Mouse (Mus musculus) CD4-positive helper T cell, adult 2 months (primary cell): ENCODE results near the gene N4bp3.
"Not testable (repeated sequence)": the region's sequence is repeated elsewhere in the genome, so short reads cannot be mapped to it uniquely, and the experiment has no call there.

Source experiments
- DNase-seq: peaks from one replicate; pipeline ENCODE4 v3.0.0-alpha.2; 2012; ENCODE audit warnings: low read depth, missing footprints, low spot score

Gene N4bp3

DNA sequence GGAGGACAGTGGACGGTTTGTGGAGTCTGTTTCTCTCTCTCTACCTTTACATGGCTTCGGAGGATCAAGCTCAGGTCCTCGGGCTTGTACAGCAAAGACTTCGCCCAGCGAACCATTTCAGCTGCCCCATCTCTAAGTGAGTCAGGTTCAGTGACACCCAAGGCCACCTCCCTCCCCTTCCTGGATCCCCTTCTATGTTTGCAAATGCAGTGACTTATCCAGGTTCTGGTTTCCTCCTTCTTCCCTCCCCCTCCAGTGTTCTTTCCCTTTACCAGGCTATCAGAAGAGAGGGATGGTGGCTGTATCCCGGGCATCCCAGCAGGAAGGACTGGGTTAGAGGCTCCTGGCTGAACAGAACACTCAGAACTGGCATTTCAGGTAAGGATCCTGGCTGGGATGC is 3.1 kb upstream of the N4bp3 start:
- DNase-seq: no peak

DNA sequence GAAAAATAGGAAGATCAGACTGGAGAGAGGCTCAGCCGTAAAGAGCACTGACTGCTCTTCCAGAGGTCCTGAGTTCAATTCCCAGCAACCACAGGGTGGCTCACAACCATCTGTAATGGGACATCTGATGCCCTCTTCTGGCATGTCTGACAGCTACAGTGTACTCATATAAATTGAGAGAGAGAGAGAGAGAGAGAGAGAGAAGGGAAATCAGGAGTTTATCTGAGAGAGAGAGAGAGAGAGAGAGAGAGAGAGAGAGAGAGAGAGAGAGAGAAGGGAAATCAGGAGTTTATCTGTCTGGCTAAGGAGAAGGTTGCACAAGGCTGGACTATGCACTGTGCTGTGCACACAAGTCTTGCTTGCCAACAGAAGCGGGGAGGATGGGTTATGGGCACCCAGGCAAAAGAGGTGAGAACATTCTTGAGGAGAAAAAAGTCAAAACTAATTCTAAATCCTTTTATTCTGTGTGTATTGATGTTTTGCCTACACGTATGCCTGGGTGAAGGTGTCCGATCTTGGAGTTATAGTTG is 2.3 kb upstream of the N4bp3 start:
- no peak for DNase-seq

DNA sequence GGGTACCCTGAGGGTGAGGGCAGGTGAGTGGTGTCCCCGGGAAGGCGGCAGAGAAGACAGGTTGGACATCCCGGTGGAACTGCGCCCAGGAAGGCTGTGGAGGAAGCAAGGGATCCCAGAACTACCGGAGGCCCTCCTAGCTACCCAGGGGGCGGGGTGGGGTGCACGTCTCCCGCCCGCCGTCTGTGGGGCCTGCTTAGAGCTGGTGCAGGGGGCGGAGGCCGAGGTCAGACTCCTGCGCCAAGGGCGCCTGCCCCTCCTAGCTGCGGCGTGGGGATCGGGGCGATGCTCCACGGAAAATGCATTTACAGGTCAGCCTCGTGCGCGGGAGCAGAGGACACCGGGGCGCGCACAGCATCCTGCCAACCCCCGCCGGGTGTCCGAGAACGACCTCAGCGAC is 381 bp downstream of the N4bp3 start:
- DNase-seq: no peak

DNA sequence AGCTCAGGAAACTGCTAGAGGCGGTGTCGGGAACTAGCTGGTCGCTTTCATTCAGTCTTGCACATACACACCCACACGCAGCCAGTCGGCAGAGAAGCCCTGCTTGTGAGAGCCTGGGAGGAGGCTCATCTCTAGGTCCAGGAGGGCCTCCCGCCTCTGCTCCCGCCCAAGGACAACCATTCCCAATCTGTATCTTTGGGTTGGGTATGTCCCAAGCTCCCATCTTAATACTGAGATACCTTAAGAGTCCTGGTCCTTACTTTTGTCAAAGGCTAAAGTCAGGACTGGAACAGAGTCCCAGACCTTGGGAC is 798 bp downstream of the N4bp3 start:
- peak; percentile 50 for DNase-seq

DNA sequence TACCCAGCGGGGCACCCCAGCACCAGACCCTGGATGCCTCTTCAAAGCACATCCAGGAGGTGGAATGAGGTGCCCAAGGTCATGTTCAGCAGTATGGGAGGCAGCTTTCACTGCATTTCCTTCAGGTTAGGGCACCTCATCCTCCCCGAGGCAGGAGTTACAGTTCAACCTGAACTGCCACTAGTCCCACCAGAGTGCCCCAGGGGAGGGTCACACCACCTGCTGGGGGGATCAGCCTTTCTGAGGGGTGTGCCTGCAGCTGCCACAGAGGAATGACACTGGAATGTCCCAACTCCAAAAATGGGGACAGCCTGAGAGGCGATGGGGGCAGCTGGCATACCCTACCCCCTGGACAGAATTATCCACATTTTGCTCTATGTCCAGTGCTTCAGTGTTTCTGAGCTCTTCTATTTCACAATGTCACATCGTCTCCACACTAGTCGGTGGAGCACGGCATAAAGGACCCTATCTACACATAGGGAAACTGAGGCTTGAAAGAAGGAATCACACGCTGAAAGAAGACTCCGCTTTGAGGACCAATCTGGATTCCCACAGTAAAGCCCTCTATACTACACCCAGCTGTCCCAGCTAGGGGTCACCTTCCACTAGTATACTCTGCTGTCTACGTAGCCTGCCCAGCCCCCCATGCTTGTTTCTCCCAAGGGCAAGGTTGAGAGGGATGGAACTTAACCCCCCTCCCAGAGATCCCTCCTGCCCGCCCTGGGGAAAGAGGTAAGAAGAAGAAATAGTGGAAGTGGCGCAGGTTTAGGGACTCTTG is 1.3 kb downstream of the N4bp3 start:
- DNase-seq: no peak

DNA sequence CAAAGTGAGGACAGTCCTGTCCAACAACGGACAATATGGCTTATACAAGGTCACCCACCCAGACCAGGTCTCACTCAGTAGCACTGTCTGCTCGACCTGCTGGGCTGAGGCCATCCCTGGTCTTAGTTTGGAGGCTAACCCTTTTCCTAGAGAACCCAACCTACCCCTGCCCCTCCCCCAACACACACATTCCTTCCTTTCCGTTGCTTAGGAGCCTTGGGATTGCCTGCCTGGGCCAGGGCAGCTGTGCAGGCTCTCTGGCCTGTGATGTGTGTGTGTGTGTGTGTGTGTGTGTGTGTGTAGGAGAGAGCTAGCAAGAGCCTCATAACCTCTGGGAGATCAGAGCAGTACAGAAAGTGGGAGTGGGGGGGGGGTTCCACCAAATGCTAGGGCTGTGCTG is 2.1 kb downstream of the N4bp3 start:
- DNase-seq: no peak

DNA sequence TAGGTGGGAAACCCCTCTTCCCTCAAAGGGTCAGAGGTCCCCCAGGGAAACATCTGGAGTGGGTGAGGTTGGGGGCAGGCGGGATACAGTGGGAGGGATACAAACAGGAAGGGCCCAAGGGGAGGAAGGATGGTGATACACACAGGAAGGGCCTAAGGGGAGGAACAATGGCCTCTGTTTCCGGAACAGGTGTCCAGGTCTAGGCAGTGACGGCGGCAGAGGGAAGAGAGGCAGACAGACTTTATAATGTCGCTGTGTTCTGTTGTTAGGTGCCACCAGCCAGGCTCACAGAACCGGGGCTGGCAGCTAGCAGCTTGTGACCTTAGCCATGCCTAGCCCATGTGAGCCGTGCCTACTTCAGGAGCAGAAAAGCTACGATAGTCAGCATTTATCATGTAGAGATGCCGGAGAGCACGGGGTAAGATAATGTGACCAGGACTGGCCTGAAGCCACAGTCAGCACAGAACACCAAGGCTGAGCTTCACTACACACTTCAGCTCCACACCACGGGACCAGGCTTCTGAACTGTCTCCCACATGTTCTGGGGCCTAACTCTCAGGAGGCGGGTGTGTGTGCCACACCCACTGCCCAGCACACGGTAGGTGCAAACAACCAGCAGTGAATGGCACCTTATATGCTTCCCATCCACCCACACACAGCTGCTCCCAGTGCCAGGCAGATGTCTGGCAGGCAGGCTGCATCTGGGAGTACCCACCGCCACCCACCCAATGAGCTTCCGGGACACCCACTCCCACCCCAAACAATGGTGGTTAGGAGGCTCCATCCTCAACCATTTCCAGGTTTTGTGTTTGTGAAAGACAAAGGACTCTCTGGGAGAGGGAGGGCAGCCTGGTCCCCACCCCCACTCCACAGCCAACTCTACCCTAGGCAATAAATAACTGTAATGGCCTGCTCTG is 3.6 kb downstream of the N4bp3 start:
- no peak for DNase-seq

DNA sequence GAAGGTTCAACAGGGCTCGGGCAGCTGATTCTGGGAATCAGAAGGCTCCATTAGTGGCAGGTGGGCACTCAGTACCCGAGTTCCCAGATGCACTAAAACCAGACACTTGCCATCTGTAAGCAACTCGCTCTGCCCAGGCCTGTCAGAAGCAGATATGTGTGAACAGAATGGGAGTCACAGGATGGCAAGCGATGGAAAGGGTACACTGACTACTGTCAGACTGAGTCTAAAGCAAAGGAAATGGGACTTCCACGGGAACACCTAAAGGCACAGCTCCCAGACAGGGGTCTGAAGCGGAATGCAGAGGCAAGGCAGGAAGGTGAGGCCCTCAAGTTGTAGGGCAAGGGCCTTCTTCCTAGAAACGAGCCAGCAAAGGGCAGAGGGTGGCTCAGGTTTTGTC is 4.4 kb downstream of the N4bp3 start:
- no peak for DNase-seq

DNA sequence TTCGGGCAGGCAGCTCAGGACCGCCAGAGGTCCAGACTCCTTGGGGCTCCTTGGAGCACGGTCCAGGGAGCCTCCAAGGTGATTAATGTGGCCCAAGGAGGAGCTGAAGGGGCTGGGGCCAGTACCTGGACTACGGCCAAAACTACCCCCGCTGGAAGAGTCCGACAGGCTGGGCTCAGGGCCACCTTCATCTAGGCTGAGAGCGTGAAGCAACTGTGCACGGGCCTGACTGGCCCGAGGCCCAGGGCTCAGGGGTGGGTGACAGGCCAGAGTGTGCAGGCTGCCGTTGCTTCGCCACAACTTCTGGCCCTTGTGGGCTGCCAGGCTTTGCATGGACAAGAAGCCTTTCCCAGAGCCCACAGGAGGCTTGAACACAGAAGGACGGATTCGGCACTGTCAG is 5.3 kb downstream of the N4bp3 start:
- DNase-seq: no peak

DNA sequence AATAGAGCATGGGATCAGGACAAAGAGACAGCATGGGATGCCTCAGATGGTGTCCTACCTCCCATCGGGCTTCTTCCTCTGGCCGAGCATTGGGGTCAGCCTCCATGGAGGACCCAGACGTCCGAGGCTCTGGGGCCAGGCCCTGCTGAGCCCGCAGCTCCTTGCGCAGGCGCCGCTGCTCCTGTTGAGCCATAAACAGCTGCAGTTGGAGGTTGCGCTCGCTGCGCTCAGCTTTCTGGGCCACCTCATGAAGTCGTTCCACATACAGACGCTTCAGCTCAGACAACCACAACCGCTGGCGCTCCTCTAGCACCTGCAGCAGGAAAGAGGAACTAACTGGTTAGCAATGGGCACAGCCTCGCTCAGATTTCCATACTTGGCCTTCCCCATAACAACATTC is 6.4 kb downstream of the N4bp3 start:
- peak; percentile 46 for DNase-seq

DNA sequence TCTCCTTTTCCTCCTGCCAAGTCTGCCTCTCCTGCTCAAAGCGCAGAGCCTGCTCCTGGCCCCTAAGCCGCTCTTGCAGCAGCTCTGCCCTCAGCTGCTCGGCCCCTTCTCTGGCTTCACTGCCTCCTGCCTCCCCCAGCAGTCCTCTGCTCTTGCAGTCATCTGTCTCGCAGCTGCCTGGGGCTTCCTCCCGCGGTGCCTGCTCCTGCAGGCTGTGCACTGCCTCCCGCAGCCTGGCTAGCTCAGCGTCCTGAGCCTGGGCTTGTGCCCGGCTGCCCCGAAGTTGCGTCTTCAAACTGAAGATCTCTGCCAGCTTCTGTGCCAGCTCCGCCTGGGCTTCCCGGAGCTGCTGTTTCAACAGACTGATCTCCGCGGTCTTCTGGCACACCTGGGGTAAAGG is 6.9 kb downstream of the N4bp3 start:
- no peak for DNase-seq

DNA sequence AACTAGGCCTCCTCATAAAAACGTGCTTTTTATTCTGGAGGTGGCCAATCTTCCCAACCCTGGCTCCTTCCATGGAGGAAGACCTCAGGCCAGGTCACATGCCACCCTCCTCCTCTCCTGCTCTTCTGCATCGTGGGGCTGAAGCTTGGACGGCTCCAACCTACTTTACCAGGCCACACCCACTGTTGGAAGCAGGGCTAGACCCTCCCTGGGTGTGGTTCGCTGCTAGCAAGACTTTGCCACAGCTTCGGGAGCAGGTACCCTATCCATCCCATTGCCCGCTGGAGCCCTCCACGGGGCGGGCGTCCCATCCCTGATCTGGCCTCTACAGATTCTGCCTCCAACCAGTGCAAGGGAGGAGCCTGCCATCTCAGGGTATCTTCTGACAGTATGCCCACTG is 7.4 kb downstream of the N4bp3 start:
- no peak for DNase-seq

DNA sequence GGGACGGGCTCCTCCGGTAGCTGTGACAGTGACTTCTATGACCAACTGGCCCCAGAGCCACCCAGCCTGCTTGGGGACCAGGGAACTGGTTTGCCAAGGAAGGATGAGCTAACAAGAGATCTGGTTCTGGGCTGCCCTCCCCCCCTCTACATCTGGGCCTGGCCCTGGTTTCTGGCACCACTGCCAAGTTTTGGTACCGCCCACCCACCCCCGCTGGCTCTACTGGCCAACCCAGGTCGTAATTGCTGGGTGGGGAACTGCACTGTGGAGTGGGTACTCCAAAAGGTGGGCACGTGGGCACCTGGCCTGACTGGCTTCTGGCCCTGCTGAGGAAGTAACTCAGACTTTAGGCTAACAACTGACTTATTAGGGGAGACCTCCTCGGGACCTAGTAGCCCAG is 9.9 kb downstream of the N4bp3 start:
- no peak for DNase-seq

DNA sequence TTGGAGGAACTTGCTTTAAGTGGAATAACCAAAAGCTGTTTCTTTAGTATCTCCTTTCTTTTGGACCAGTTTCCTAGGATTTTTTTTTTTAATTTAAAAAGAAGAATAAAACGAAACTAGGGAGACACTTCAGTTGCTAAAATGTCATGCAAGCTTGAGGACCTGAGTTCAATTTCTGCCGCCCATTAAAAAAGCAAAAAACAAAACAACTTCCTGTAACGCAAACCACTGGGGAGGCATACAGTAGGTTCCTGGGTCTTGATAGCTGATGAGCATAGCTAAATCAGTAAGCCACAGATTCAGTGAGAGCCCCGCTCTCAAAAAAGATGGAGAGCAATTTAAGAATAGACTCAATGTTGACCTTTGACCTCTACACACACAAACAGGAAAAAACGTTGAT is 12.1 kb downstream of the N4bp3 start:
- peak; percentile 21 for DNase-seq

DNA sequence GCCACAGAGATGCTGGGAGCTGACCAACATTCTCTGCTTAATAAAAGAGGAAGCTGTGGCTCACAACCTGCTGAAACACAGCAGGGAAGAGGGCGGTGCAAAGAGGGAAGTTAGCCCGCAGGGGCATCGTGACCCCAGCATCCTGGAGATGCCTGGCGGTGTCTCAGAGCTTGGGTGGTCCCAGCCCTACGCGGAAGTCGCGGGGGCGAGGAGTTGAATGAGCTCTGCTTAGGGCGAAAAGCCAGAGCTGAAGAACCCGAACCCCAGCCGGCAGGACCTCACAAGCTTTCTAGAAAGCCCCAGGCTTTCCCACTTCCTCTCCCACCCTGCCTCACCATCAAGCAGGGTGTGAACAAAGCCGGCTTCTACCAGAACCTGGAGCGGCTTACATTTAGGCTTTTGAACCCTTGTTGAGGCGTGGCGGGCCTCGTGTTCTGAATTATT is 12.6 kb downstream of the N4bp3 start:
- DNase-seq: peak; percentile 69

DNA sequence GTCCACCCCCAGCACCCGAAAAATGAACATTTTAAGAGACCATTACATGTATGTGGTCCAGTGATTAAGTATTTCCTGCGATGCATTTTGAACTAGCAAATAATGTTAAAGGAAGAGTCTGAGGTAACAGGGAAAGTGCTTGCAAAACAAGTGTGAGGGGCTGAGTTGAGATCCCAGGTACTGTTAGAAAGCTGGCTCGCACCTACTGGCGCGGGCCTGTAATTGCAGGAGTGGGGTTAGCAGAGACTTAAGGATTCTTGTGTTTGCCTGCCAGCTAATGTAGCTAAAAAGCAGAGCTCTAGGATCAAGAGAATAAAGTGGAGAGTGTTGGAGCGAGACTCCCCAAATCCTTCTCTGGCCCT is 14.3 kb downstream of the N4bp3 start:
- peak; percentile 88 for DNase-seq

DNA sequence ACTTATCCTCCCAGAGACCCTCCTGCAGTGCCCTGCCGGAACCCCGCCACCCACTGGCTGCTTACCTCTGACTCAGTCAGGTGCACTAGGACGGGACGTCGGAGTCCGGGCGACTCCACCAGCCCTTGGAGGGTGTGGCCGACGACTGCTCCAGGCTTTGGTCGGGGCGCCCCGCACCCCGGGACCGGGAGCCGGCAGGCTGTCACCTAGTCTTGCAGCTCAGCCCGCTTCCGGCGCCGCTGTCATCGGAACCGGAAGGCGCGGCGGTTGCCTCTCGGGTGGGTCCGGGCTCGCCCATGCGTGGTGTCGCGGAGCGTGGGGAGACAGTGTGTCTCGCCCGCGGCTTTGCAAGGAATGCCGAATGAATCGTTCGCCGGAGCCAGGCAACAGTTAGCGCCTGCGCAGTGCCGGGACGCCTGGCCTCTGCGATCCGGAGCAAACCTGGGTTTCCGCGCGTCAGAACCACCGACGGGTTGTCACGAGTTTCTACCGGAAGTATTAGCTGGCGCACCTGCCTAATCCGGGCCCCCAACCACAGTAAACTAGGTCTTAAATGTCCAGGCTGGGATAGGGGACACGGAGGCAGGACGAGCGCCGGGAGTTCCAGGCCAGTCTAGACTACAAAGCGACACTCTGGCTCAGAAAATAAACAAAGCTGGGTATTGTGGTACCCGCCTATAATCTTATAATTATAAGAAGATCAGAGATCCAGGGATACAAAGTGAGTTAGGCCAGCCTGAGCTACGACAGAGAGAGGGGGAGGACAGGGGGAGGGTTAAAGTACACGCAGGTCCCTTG is 14.9 kb downstream of the N4bp3 start, which contains the start of gene Rmnd5b:
Rmnd5b (minus strand) TSS at position 372 of the 798 bp plus-strand sequence.
- DNase-seq: peak; percentile 94

DNA sequence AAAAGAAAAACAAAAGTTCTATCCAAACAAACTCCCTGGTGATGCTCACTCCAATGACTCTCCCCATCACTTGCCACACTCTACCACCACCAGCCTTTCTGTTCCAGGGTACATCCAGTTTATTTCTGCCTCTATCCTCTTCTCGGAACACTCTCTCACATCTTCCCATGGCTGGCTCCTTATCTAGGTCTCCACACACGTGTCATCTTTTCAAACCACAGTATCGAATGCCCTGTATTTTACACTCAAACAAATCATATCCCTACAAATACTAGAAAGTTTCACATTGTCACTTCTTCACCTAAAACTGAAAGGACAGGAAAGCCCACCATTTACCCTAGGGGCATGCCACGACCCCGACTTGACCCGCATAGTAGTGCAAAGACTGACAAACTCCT is 15.5 kb downstream of the N4bp3 start:
- no peak for DNase-seq

DNA sequence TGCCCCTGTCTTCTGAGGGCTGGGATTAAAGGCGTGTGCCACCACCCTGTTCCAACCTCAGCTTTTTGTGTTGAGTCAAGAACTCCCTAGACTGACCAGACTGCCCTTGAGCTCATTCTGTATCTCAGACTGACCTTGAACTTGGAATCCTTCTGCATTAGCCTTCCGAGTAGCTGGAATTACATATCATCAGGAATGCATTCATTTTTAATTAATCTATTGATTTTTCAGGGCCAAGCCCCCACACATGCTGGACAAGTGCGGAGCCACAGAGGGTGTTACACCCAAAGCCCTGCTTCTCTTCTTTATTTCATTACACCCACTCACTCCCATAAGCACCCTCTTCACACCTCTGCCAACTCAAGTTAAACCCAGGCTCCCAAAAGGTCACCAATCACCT is 16.9 kb downstream of the N4bp3 start:
- no peak for DNase-seq

DNA sequence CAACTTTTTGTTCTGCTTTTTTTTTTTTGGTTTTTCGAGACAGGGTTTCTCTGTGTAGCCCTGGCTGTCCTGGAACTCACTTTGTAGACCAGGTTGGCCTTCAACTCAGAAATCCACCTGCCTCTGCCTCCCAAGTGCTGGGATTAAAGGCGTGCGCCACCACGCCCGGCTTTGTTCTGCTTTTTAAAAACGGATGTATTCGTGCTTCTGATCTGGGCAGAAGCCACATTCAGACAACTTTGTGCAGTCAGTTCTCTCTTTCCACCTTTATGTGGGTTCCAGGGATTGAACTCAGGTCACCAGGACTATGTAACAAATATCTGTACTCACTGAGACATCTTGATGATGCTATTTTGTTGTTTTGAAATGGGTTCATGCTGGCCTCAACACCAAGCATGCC is 17.4 kb downstream of the N4bp3 start:
- DNase-seq: not testable (repeated sequence)

DNA sequence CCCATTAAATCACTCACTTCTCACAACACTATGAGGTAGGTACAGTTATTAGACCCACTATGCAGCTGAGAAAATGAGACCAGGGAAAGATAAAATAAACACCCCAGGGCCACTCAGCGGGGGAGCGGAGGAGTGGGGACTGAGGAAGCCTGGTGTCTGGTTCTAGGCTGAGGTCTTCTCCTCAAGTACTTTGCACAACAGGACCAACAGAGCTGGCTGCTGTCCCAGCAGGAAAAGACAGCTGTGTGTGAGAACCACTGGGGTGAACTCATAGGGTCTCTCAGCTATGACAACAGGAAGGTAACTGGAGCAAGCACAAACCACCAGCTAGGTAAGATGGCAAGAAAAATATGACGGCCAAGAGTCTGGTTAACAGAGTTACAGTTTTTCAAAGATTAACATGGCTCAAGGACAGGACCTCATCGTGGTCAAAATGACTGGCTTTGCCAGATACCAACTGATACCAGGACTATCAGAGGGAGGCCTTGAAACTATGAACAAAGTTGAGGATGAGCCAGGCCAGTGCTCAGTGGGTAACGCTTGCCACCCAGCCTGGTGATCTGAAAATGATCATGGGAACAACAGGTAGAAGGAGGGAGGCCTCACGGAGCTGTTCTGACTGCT is 18.4 kb downstream of the N4bp3 start:
- DNase-seq: no peak
